Mouse (Mus musculus) ES-E14 (cell line): Measurements from ENCODE around the gene Mamdc2. TPM values are rescaled to one million over a fixed set of nuclear protein-coding genes. Genes with fewer than 3 reads are reported as not detected.

Experiments used
- DNase-seq: peaks from one replicate; pipeline ENCODE4 v3.0.0-alpha.2; 2013; ENCODE audit warnings: low read depth, low spot score
- H3K27ac ChIP-seq: 2 replicates; pipeline ENCODE4 v1.5.1; 2012; ENCODE audit warnings: low read depth, mild to moderate bottlenecking, low read length, moderate library complexity, mixed read lengths; ENCODE audit not compliant: poor library complexity, insufficient read depth, severe bottlenecking
- H3K36me3 ChIP-seq: 2 replicates; pipeline ENCODE4 v1.6.1; 2012; ENCODE audit warnings: mild to moderate bottlenecking, low read length, moderate library complexity, mixed read lengths; ENCODE audit not compliant: control insufficient read depth, poor library complexity, insufficient read depth, severe bottlenecking
- H3K4me1 ChIP-seq, 2 experiments: fragments of 150-350 bp in 1 of 2; sonication (generic) in 1 of 2; 2 replicates each; pipeline ENCODE4 v1.6.1; 2012; ENCODE audit warnings: low read length in 2 of 2, mild to moderate bottlenecking in 1 of 2, mixed read lengths in 1 of 2; ENCODE audit not compliant: control insufficient read depth in 2 of 2, insufficient read depth in 2 of 2, poor library complexity in 1 of 2
- H3K4me3 ChIP-seq, 2 experiments: fragments of 150-350 bp in 1 of 2; sonication (generic) in 1 of 2; 2 replicates each; pipeline ENCODE4 v1.5.1; 2012; ENCODE audit warnings: low read length in 2 of 2, low read depth in 1 of 2, mild to moderate bottlenecking in 1 of 2, mixed read lengths in 1 of 2; ENCODE audit not compliant: insufficient read depth in 1 of 2, poor library complexity in 1 of 2, severe bottlenecking in 1 of 2
- H3K9ac ChIP-seq: 2 replicates; pipeline ENCODE4 v1.6.1; 2012; ENCODE audit warnings: low read depth, mild to moderate bottlenecking, low read length, mixed read lengths; ENCODE audit not compliant: poor library complexity, insufficient read depth, severe bottlenecking
- H3K9me3 ChIP-seq: fragments of 150-350 bp; sonication (generic); 2 replicates; pipeline ENCODE4 v1.6.1; 2012; ENCODE audit warnings: low read depth, mild to moderate bottlenecking, low read length; ENCODE audit not compliant: control insufficient read depth, insufficient read depth
- CHD2 ChIP-seq: IDR thresholded peaks from 2 replicates; pipeline ENCODE4 v1.6.1; 2014; ENCODE audit warnings: mild to moderate bottlenecking, low read depth, low read length, inconsistent platforms
- HCFC1 ChIP-seq: IDR thresholded peaks from 2 replicates; pipeline ENCODE4 v1.6.1; 2012; ENCODE audit warnings: low read length, inconsistent platforms, borderline replicate concordance; ENCODE audit not compliant: insufficient read depth
- MAFK ChIP-seq: IDR thresholded peaks from 2 replicates; pipeline ENCODE4 v1.6.1; 2014; ENCODE audit warnings: mild to moderate bottlenecking, low read depth, low read length, inconsistent platforms; ENCODE audit not compliant: insufficient read depth
- ZC3H11A ChIP-seq: IDR thresholded peaks from 2 replicates; pipeline ENCODE4 v1.6.1; 2012; ENCODE audit warnings: low read depth, mild to moderate bottlenecking, inconsistent platforms, low read length, borderline replicate concordance
- ZNF384 ChIP-seq: IDR thresholded peaks from 2 replicates; pipeline ENCODE4 v1.6.1; 2012; ENCODE audit warnings: low read depth, low read length, inconsistent platforms
- in situ Hi-C, 2 experiments: fragments of 600-800 bp; cut with MboI; formaldehyde crosslinking; loops; one replicate each; pipeline ENCODE4 v1.15.1; 2025; ENCODE audit warnings: low sequenced_read_pairs in 2 of 2, inconsistent platforms in 1 of 2; ENCODE audit not compliant: unreplicated experiment in 2 of 2
- total RNA-seq: library from RNA; depleted of rRNA; stranded (reverse); fragments of 300-350 nt; gene quantifications from 2 replicates; pipeline ENCODE4 v1.2.3, GENCODE M21; 2012

Gene Mamdc2
- total RNA-seq, 1 experiment: 0.85 TPM

DNA sequence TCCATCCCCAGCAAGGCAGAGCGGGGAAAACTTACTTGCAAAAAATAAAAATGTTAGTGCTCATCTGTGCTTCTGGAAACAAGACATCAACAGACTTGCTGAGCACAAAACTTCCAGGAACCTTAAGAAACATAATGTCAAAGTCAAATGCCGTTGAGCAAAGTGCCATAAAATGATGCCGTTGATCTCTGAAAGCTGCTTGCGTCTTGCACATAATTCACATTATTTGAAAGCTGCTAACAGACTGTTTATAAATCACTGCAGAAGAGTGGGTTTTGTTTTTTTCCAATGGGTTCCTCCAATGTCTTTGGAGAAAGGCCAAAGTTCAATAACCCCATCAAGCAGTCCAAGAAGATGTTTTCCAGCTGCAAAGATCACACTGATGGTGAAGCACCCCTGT is 37.9 kb downstream of the Mamdc2 start:
- Histone ChIP-seq H3K27ac (no peak overlapping the region), H3K9ac (no peak overlapping the region), H3K4me1 (no peaks in the 10 kb centered on the region), H3K9me3 (no peaks in the 10 kb centered on the region), H3K36me3 (no peaks in the 10 kb centered on the region), H3K4me3 (no peak overlapping the region)
- DNase-seq: no peak
- in situ Hi-C loops: no loop called here
- TF ChIP-seq ZNF384: no peak
- no peak for TF ChIP-seq ZC3H11A
- no peak for TF ChIP-seq MAFK
- TF ChIP-seq HCFC1: no peak
- TF ChIP-seq CHD2: no peak

DNA sequence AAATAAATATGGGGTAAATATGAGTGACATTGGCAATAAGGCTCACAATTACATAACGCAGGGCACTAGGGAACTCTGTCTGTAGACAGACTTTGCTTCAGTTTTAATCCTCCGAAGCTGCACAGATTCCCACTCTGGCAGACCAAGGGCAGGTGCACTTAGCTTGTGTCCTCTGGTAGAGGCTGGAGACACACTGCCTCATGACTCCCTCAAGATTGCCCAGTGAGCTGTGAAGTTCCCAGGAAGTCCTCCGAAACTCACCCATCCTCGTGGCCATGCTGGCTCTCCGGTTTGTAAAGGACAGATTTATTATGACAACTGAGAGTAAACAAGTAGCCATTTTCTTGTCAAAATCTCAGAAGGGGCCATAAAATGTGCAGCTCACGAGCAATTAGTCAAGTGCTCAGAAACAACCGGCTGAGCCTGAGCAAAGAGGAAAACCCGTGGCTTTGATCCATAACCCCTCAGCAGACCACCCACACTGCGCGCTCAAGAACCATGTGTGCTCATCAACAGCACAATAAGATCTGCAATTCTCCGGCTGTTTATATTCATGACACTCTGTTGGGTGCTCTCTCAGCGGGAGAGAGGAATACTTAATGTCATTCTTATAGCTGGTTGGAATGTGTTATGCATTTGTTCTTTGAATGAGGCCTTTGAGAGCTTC is 46.6 kb downstream of the Mamdc2 start:
- Histone ChIP-seq H3K4me1 (no peaks in the 10 kb centered on the region), H3K9ac (no peak overlapping the region), H3K9me3 (no peaks in the 10 kb centered on the region), H3K27ac (no peak overlapping the region), H3K36me3 (no peaks in the 10 kb centered on the region), H3K4me3 (no peak overlapping the region)
- peak; percentile 26 for DNase-seq
- in situ Hi-C loops: no loop called here
- TF ChIP-seq MAFK (no peak), ZNF384 (no peak), ZC3H11A (no peak), HCFC1 (no peak), CHD2 (no peak)

DNA sequence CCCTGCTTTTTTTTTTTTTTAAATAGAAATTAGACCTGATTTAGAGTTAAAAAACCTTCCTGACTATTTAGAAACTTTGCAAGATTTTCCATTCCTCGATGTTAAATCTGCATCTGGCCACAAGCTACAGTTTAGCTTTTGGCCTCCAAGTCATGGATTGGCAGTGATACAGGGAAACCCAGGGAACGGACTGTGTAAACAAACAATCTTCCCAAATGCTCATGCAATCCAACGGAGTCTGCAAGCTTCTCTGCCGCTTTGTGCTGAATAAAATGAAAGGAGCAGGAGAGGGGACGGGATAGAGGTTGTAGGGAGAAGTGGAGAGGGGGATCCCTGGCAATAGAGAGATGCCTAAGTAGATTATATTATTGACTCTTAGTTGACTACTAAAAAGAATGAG is 47.8 kb downstream of the Mamdc2 start:
- H3K9me3 ChIP-seq: no peaks in the 10 kb centered on the region
- no peaks in the 10 kb centered on the region for H3K4me1 ChIP-seq
- H3K4me3 ChIP-seq: no peak overlapping the region
- no peaks in the 10 kb centered on the region for H3K36me3 ChIP-seq
- H3K27ac ChIP-seq: no peak overlapping the region
- TF ChIP-seq CHD2: no peak
- no peak for TF ChIP-seq ZC3H11A
- no peak for TF ChIP-seq HCFC1
- TF ChIP-seq MAFK: no peak
- TF ChIP-seq ZNF384: no peak
- no peak for DNase-seq
- H3K9ac ChIP-seq: no peak overlapping the region
- in situ Hi-C loops: no loop called here

DNA sequence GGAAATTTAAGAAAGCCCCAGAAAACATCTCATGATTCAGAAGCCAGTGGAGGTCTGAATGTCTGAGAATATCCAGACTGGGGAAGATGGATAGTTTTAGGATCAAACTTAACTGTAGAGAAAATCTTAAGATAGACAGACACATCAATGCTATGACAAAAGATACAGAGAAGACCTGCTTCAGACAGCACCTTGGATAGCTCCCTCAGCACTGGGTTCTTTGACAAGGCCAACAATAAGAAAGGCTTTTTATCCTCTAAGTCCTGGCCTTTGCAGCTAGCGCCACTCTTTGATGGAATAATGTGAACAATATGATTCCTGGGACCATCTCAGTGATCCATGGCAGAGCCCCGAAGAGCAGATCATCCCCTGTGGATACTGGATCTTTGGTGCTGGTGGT is 52.3 kb downstream of the Mamdc2 start:
- Histone ChIP-seq H3K9ac (no peak overlapping the region), H3K4me3 (no peak overlapping the region), H3K36me3 (no peaks in the 10 kb centered on the region), H3K27ac (no peak overlapping the region), H3K4me1 (no peaks in the 10 kb centered on the region), H3K9me3 (no peaks in the 10 kb centered on the region)
- in situ Hi-C loops: no loop called here
- DNase-seq: peak; percentile 35
- TF ChIP-seq HCFC1 (no peak), MAFK (no peak), ZNF384 (no peak), CHD2 (no peak), ZC3H11A (no peak)

DNA sequence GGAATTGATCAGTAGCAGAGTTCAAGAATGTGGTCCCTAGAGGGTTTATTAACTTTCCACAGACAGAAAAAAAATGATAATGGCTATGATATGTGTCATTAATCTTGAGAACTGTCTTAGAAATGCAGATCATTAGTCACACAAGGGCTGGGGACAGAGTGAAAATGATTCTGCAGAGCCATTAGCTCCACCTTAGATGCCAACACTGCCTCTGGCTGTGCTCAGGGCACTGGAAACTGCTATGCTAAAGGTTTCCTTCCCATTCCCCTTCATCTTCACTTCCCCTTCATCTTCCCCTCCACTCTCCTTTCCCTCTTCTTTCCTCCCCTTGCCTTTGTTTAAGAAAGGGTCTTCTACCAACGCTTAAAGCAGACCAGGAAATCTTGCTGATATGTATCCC is 53.6 kb downstream of the Mamdc2 start:
- H3K36me3 ChIP-seq: no peaks in the 10 kb centered on the region
- no peak overlapping the region for H3K4me3 ChIP-seq
- DNase-seq: no peak
- H3K27ac ChIP-seq: no peak overlapping the region
- H3K9me3 ChIP-seq: no peaks in the 10 kb centered on the region
- in situ Hi-C loops: no loop called here
- H3K4me1 ChIP-seq: no peaks in the 10 kb centered on the region
- no peak overlapping the region for H3K9ac ChIP-seq
- TF ChIP-seq MAFK: no peak
- no peak for TF ChIP-seq ZC3H11A
- no peak for TF ChIP-seq HCFC1
- no peak for TF ChIP-seq ZNF384
- no peak for TF ChIP-seq CHD2
